Mouse (Mus musculus): Measurements from ENCODE around the gene Pus1. TPM values are rescaled to one million over a fixed set of nuclear protein-coding genes. Genes with fewer than 3 reads are reported as not detected.

Gene Pus1
- 2.1 and 6.7 TPM in 2 replicates for total RNA-seq (2015; ENCODE audit: low replicate concordance)
- 5.6 and 12.4 TPM in 2 replicates for total RNA-seq (2017; ENCODE audit: low replicate concordance)

GRCm38 (mm10) chr5:110779998-110780760 lies at the start of gene Pus1:
Pus1 (minus strand) TSS chr5:110780659.
- peak; percentile 81 for ATAC-seq (replicated peaks; ENCODE audit: low FRiP score, poor library complexity, severe bottlenecking)

GRCm38 (mm10) chr5:110827576-110827975 lies 47.1 kb upstream of the Pus1 start:
- no peak for ATAC-seq (replicated peaks; ENCODE audit: low FRiP score, poor library complexity, severe bottlenecking)

GRCm38 (mm10) chr5:110826781-110827495 lies 46.5 kb upstream of the Pus1 start:
- ATAC-seq (replicated peaks; ENCODE audit: low FRiP score, poor library complexity, severe bottlenecking) = no peak

GRCm38 (mm10) chr5:110824421-110824820 lies 44.0 kb upstream of the Pus1 start:
- no peak for ATAC-seq (replicated peaks; ENCODE audit: low FRiP score, poor library complexity, severe bottlenecking)

GRCm38 (mm10) chr5:110809667-110810325 lies 29.3 kb upstream of the Pus1 start, which contains the start of gene Ulk1:
Ulk1 (minus strand) TSS chr5:110810097.
- peak; percentile 80 for ATAC-seq (replicated peaks; ENCODE audit: low FRiP score, poor library complexity, severe bottlenecking)

- ATAC-seq (replicated peaks; ENCODE audit: low FRiP score, poor library complexity, severe bottlenecking) = no peak
Measured at GRCm38 (mm10) chr5:110808821-110809666, 28.6 kb upstream of the Pus1 start.

- peak; percentile 76 for ATAC-seq (replicated peaks; ENCODE audit: low FRiP score, poor library complexity, severe bottlenecking)
Measured at GRCm38 (mm10) chr5:110808061-110808631, 27.7 kb upstream of the Pus1 start.

GRCm38 (mm10) chr5:110807453-110807852 lies 27.0 kb upstream of the Pus1 start:
- no peak for ATAC-seq (replicated peaks; ENCODE audit: low FRiP score, poor library complexity, severe bottlenecking)

GRCm38 (mm10) chr5:110806676-110807075 lies 26.2 kb upstream of the Pus1 start:
- ATAC-seq (replicated peaks; ENCODE audit: low FRiP score, poor library complexity, severe bottlenecking) = no peak

- ATAC-seq (replicated peaks; ENCODE audit: low FRiP score, poor library complexity, severe bottlenecking) = no peak
Measured at GRCm38 (mm10) chr5:110806154-110806553, 25.7 kb upstream of the Pus1 start.

- no peak for ATAC-seq (replicated peaks; ENCODE audit: low FRiP score, poor library complexity, severe bottlenecking)
Measured at GRCm38 (mm10) chr5:110804012-110804743, 23.7 kb upstream of the Pus1 start.

GRCm38 (mm10) chr5:110802809-110803208 lies 22.4 kb upstream of the Pus1 start:
- no peak for ATAC-seq (replicated peaks; ENCODE audit: low FRiP score, poor library complexity, severe bottlenecking)

GRCm38 (mm10) chr5:110802186-110802585 lies 21.7 kb upstream of the Pus1 start:
- ATAC-seq (replicated peaks; ENCODE audit: low FRiP score, poor library complexity, severe bottlenecking) = no peak

GRCm38 (mm10) chr5:110801036-110801624 lies 20.7 kb upstream of the Pus1 start:
- ATAC-seq (replicated peaks; ENCODE audit: low FRiP score, poor library complexity, severe bottlenecking) = 0 out of 2 replicates have a peak, but pooled peaks have one; percentile 12

- ATAC-seq (replicated peaks; ENCODE audit: low FRiP score, poor library complexity, severe bottlenecking) = no peak
Measured at GRCm38 (mm10) chr5:110797696-110798095, 17.2 kb upstream of the Pus1 start.

GRCm38 (mm10) chr5:110794363-110794762 lies 13.9 kb upstream of the Pus1 start:
- no peak for ATAC-seq (replicated peaks; ENCODE audit: low FRiP score, poor library complexity, severe bottlenecking)

GRCm38 (mm10) chr5:110788684-110789083 lies 8.2 kb upstream of the Pus1 start:
- peak; percentile 46 for ATAC-seq (replicated peaks; ENCODE audit: low FRiP score, poor library complexity, severe bottlenecking)
